Mouse (Mus musculus): ENCODE results near the gene Mapk1. TPM values are rescaled to one million over a fixed set of nuclear protein-coding genes. Genes with fewer than 3 reads are reported as not detected.

Mapk1 gene
- polyA plus RNA-seq (2014; fragmentation: Illumina TruSeq; extraction: RNeasy Lipid Tissue Mini Kit (QIAGEN cat#74804); ENCODE audit: low read depth, low replicate concordance) = 111 TPM

GRCm38 (mm10) chr16:16983131-16983533, at the start of gene Mapk1:
Gene Mapk1, plus strand, starts transcription at chr16:16983382.

GRCm38 (mm10) chr16:17069511-17070443, 86.6 kb downstream of the Mapk1 start, which contains the start of gene Ypel1:
Gene Ypel1, plus strand, starts transcription at chr16:17069696.

Other genes with a start within 250 kb of the Mapk1 start
- gene Spag6l, start 153.9 kb upstream of the Mapk1 start, polyA plus RNA-seq (2014; fragmentation: Illumina TruSeq; extraction: RNeasy Lipid Tissue Mini Kit (QIAGEN cat#74804); ENCODE audit: low read depth, low replicate concordance) = not detected
- gene Igll1, start 119.4 kb upstream of the Mapk1 start, polyA plus RNA-seq (2014; fragmentation: Illumina TruSeq; extraction: RNeasy Lipid Tissue Mini Kit (QIAGEN cat#74804); ENCODE audit: low read depth, low replicate concordance) = not detected
- 7.2 TPM for gene Top3b, start 112.6 kb upstream of the Mapk1 start, polyA plus RNA-seq (2014; fragmentation: Illumina TruSeq; extraction: RNeasy Lipid Tissue Mini Kit (QIAGEN cat#74804); ENCODE audit: low read depth, low replicate concordance)
- not detected for gene Vpreb1, start 112.5 kb upstream of the Mapk1 start, polyA plus RNA-seq (2014; fragmentation: Illumina TruSeq; extraction: RNeasy Lipid Tissue Mini Kit (QIAGEN cat#74804); ENCODE audit: low read depth, low replicate concordance)
- 4.8 TPM for gene Ppm1f, start 86.9 kb upstream of the Mapk1 start, polyA plus RNA-seq (2014; fragmentation: Illumina TruSeq; extraction: RNeasy Lipid Tissue Mini Kit (QIAGEN cat#74804); ENCODE audit: low read depth, low replicate concordance)
- 0.34 TPM for gene Ypel1, start 86.3 kb downstream of the Mapk1 start, polyA plus RNA-seq (2014; fragmentation: Illumina TruSeq; extraction: RNeasy Lipid Tissue Mini Kit (QIAGEN cat#74804); ENCODE audit: low read depth, low replicate concordance)
- 38.8 TPM for gene Ppil2, start 127.9 kb downstream of the Mapk1 start, polyA plus RNA-seq (2014; fragmentation: Illumina TruSeq; extraction: RNeasy Lipid Tissue Mini Kit (QIAGEN cat#74804); ENCODE audit: low read depth, low replicate concordance)
- not detected for gene 2610318N02Rik, start 141.8 kb downstream of the Mapk1 start, polyA plus RNA-seq (2014; fragmentation: Illumina TruSeq; extraction: RNeasy Lipid Tissue Mini Kit (QIAGEN cat#74804); ENCODE audit: low read depth, low replicate concordance)
- 16.2 TPM for gene Sdf2l1, start 149.0 kb downstream of the Mapk1 start, polyA plus RNA-seq (2014; fragmentation: Illumina TruSeq; extraction: RNeasy Lipid Tissue Mini Kit (QIAGEN cat#74804); ENCODE audit: low read depth, low replicate concordance)
- not detected for gene Ydjc, start 161.2 kb downstream of the Mapk1 start, polyA plus RNA-seq (2014; fragmentation: Illumina TruSeq; extraction: RNeasy Lipid Tissue Mini Kit (QIAGEN cat#74804); ENCODE audit: low read depth, low replicate concordance)
- not detected for gene Ccdc116, start 163.8 kb downstream of the Mapk1 start, polyA plus RNA-seq (2014; fragmentation: Illumina TruSeq; extraction: RNeasy Lipid Tissue Mini Kit (QIAGEN cat#74804); ENCODE audit: low read depth, low replicate concordance)
- 130 TPM for gene Ube2l3, start 219.3 kb downstream of the Mapk1 start, polyA plus RNA-seq (2014; fragmentation: Illumina TruSeq; extraction: RNeasy Lipid Tissue Mini Kit (QIAGEN cat#74804); ENCODE audit: low read depth, low replicate concordance)
- not detected for gene Rimbp3, start 225.2 kb downstream of the Mapk1 start, polyA plus RNA-seq (2014; fragmentation: Illumina TruSeq; extraction: RNeasy Lipid Tissue Mini Kit (QIAGEN cat#74804); ENCODE audit: low read depth, low replicate concordance)

Data from liver, adult 10 weeks (tissue).